Mouse (Mus musculus) midbrain, postnatal 0 days (tissue): ENCODE measurements around the gene Aox3. TPM values are rescaled to one million over a fixed set of nuclear protein-coding genes. Genes with fewer than 3 reads are reported as not detected.

Experiments
- ATAC-seq: fragments of 200-750 bp; cut with Nextera tagmentation; 2 replicates; pipeline ENCODE4 v1.8.0; 2017; ENCODE audit warnings: moderate number of reproducible peaks, mild to moderate bottlenecking, moderate TSS enrichment, moderate library complexity; ENCODE audit not compliant: low FRiP score
- DNase-seq: peaks from one replicate; pipeline ENCODE4 v3.0.0-alpha.2; 2015; ENCODE audit warnings: low spot score
- H3K27ac ChIP-seq: fragments of 300-500 bp; sonication (generic); 2 replicates; pipeline ENCODE4 v1.5.1; 2014; ENCODE audit warnings: low read depth, mild to moderate bottlenecking, low read length, mixed read lengths
- H3K27me3 ChIP-seq: fragments of 300-500 bp; sonication (generic); 2 replicates; pipeline ENCODE4 v1.6.1; 2014; ENCODE audit warnings: low read length, control low read depth, mixed read lengths; ENCODE audit not compliant: insufficient read depth
- H3K36me3 ChIP-seq: fragments of 300-500 bp; sonication (generic); 2 replicates; pipeline ENCODE4 v1.6.1; 2014; ENCODE audit warnings: low read length, control low read depth, mixed read lengths; ENCODE audit not compliant: insufficient read depth
- H3K4me1 ChIP-seq: fragments of 300-500 bp; sonication (generic); 2 replicates; pipeline ENCODE4 v1.6.1; 2014; ENCODE audit warnings: mild to moderate bottlenecking, control low read depth, antibody characterized with exemption, low read length, mixed read lengths; ENCODE audit not compliant: insufficient read depth
- H3K4me2 ChIP-seq: fragments of 300-500 bp; sonication (generic); 2 replicates; pipeline ENCODE4 v1.6.1; 2014; ENCODE audit warnings: low read depth, mild to moderate bottlenecking, low read length, mixed read lengths; ENCODE audit not compliant: poor library complexity, severe bottlenecking
- H3K4me3 ChIP-seq: fragments of 300-500 bp; sonication (generic); 2 replicates; pipeline ENCODE4 v1.5.1; 2014; ENCODE audit warnings: low read depth, mild to moderate bottlenecking, low read length, moderate library complexity
- H3K9ac ChIP-seq: fragments of 300-500 bp; sonication (generic); replicated peaks from 2 replicates; pipeline ENCODE4 v1.6.1; 2014; ENCODE audit warnings: mild to moderate bottlenecking, low read length, moderate library complexity, mixed read lengths; ENCODE audit not compliant: poor library complexity, severe bottlenecking
- H3K9me3 ChIP-seq: fragments of 300-500 bp; sonication (generic); 2 replicates; pipeline ENCODE4 v1.6.1; 2016; ENCODE audit warnings: low read length, control low read depth
- CTCF ChIP-seq: IDR thresholded peaks from 2 replicates; pipeline ENCODE4 v1.5.1; 2016; ENCODE audit warnings: antibody characterized with exemption, mild to moderate bottlenecking
- WGBS: fragments of 180-500 bp; shearing (Covaris S2); extraction: QIAGEN DNeasy Blood & Tissue Kit; methylation state at CpG from one replicate; pipeline ENCODE4 v1.1.7; 2014; 5-methylcytosine and 5-hydroxymethylcytosine counted together
- polyA plus RNA-seq: library from polyadenylated mRNA; unstranded; fragments of >200 nt; fragmentation: Nextera tagmentation; extraction: Ambion mirVana; gene quantifications from 2 replicates; pipeline ENCODE4 v1.2.1, GENCODE M21; 2015
- total RNA-seq: library from RNA; depleted of rRNA; stranded (reverse); fragments of >200 nt; gene quantifications from 2 replicates; pipeline ENCODE4 v1.2.3, GENCODE M21; 2014; rRNA removed

The Aox3 gene
- total and polyA plus RNA-seq, 2 experiments from 2014 or later: 0.12 TPM; not detected in 1

DNA sequence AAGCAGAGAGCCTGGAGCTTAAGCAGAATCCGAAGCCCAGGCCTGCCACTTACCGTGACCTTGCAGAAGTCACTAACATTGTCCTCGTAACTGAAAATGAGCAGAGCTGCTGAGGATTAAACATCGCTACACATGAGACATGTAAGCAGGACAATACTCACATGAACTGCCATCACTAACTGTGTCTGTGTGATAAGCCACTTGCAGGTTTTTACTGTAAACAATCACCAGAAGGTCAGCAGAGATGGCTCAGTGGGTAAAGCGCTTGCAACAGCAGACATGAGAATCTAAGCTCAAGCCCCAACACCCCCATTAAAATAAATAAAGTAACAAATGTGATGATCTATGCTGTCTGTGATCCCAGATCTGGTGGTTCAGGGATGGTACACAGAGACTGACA is 125.5 kb downstream of the Aox3 start:
- no peaks in the 10 kb centered on the region for H3K9me3 ChIP-seq
- no peak overlapping the region for H3K9ac ChIP-seq
- H3K36me3 ChIP-seq: no peaks in the 10 kb centered on the region
- H3K27ac ChIP-seq: no peak overlapping the region
- ATAC-seq: no peak
- no peaks in the 10 kb centered on the region for H3K4me1 ChIP-seq
- no peak overlapping the region for H3K4me3 ChIP-seq
- no peak for DNase-seq
- H3K27me3 ChIP-seq: no peaks in the 10 kb centered on the region
- TF ChIP-seq CTCF: no peak
- WGBS: 88% methylated on average over 5 of the region's 5 CpGs
- H3K4me2 ChIP-seq: no peak overlapping the region

DNA sequence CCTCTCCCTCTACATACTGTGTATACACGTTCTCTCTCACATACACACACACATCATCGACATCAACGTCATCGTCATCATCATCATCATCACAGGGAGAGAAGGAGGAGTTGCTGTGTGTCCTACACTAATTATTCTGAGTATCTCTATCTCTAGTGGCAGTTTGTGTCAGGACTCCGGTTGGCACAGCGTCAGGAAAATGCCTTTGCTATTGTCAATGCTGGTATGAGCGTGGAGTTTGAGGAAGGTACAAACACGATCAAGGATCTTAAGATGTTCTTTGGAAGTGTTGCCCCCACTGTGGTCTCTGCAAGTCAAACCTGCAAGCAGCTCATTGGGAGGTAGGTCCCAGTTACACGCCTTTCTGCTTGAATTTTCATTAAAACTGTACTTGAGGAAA is 126.0 kb downstream of the Aox3 start:
- no peak overlapping the region for H3K9ac ChIP-seq
- TF ChIP-seq CTCF: no peak
- H3K27ac ChIP-seq: no peak overlapping the region
- WGBS: 93% methylated on average over 9 of the region's 9 CpGs
- H3K4me1 ChIP-seq: no peaks in the 10 kb centered on the region
- H3K36me3 ChIP-seq: no peaks in the 10 kb centered on the region
- no peak overlapping the region for H3K4me2 ChIP-seq
- ATAC-seq (no peak), DNase-seq (no peak)
- H3K4me3 ChIP-seq: no peak overlapping the region
- no peaks in the 10 kb centered on the region for H3K9me3 ChIP-seq
- H3K27me3 ChIP-seq: no peaks in the 10 kb centered on the region

DNA sequence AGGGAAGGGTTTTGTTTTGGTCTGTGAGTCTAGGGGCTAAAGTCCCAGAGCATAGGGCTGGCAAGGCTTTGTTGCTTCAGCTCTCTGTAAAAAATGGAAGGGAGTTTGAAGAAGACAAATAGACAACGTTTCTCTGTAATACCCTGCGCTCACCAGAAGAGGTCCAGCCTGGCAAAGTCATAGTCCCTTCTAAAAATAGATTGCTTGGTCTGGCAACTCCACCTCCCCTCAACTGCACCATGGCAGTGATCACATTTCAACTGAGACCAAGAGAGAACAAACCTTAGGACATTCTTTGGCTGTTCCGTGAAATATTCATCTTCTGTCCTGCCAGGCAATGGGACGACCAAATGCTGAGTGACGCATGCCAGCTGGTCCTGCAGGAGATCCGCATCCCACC is 127.4 kb downstream of the Aox3 start:
- no peaks in the 10 kb centered on the region for H3K27me3 ChIP-seq
- DNase-seq (no peak), ATAC-seq (no peak)
- H3K27ac ChIP-seq: no peak overlapping the region
- no peaks in the 10 kb centered on the region for H3K36me3 ChIP-seq
- H3K4me1 ChIP-seq: no peaks in the 10 kb centered on the region
- no peak for TF ChIP-seq CTCF
- H3K4me3 ChIP-seq: no peak overlapping the region
- H3K9me3 ChIP-seq: no peaks in the 10 kb centered on the region
- H3K4me2 ChIP-seq: no peak overlapping the region
- WGBS: 78% methylated on average over 6 of the region's 6 CpGs
- no peak overlapping the region for H3K9ac ChIP-seq

DNA sequence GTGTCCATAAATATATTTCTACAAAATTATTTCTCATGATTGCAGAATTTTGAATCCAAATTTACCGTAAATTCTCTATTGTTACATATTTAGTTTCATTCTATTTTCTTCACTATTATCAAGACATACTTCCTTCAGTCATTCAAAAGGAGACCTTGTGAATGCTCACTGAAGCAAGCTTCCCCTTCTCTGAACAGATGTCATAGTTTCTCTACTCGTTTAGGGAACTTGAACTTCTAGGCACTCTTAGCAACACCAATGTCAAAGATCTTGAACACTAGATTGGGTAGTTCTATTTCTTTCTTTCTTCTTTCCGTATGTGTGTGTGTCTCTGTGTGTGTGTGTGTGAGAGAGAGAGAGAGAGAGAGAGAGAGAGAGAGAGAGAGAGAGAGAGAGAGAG is 131.6 kb downstream of the Aox3 start:
- WGBS: 76% methylated on average over 3 of the region's 3 CpGs
- ATAC-seq: no peak

DNA sequence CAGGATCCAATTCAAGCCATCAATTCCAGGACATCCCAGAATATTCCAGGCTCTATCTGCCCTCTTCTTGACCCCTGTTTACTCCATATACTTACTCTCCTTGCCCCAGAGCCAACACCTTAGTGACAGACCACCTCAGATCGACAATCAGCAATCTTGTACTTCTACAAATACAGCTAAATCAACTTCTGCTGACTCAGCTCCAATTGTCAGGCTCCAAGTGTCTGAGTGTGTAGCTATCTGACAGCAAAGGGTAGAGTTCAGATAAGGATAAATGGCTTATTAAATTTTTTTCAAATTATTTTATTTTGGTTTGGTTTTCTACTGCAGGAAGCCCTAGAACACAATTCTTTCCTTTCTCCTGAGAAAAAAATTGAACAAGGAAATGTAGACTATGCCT is 135.6 kb downstream of the Aox3 start:
- no peaks in the 10 kb centered on the region for H3K9me3 ChIP-seq
- TF ChIP-seq CTCF: no peak
- H3K27ac ChIP-seq: no peak overlapping the region
- no peak for DNase-seq
- 61% methylated on average over 1 of the region's 1 CpGs for WGBS
- H3K4me2 ChIP-seq: no peak overlapping the region
- no peaks in the 10 kb centered on the region for H3K36me3 ChIP-seq
- H3K4me1 ChIP-seq: no peaks in the 10 kb centered on the region
- no peak for ATAC-seq
- no peak overlapping the region for H3K4me3 ChIP-seq
- no peaks in the 10 kb centered on the region for H3K27me3 ChIP-seq
- H3K9ac ChIP-seq: no peak overlapping the region

More for the DNA sequence above, 131.6 kb downstream of the Aox3 start:
- no peak for TF ChIP-seq CTCF
- Histone ChIP-seq H3K27ac (no peak overlapping the region), H3K4me3 (no peak overlapping the region), H3K4me2 (no peak overlapping the region), H3K27me3 (no peaks in the 10 kb centered on the region), H3K9ac (no peak overlapping the region), H3K36me3 (no peaks in the 10 kb centered on the region), H3K4me1 (no peaks in the 10 kb centered on the region), H3K9me3 (no peaks in the 10 kb centered on the region)
- DNase-seq: no peak

Other genes with a start within 250 kb of the Aox3 start
- gene Sgo2a, start 117.2 kb upstream of the Aox3 start, total RNA-seq: 1.4 and 3.1 TPM in 2 replicates
- gene Sgo2a, start 117.2 kb upstream of the Aox3 start, polyA plus RNA-seq: 1.1 and 1.4 TPM in 2 replicates
- gene Kctd18, start 94.2 kb upstream of the Aox3 start, total RNA-seq: 40.7 and 52.3 TPM in 2 replicates
- 29.3 and 29.8 TPM in 2 replicates for gene Kctd18, start 94.2 kb upstream of the Aox3 start, polyA plus RNA-seq
- 0.38 and 0.60 TPM in 2 replicates for gene Aox1, start 83.2 kb upstream of the Aox3 start, total RNA-seq
- gene Aox1, start 83.2 kb upstream of the Aox3 start, polyA plus RNA-seq: 0.30 and 0.34 TPM in 2 replicates
- 0.05 and 0.71 TPM in 2 replicates for gene Aox4, start 97.3 kb downstream of the Aox3 start, total RNA-seq
- 0.21 and 0.45 TPM in 2 replicates for gene Aox4, start 97.3 kb downstream of the Aox3 start, polyA plus RNA-seq
- gene Aox2, start 165.2 kb downstream of the Aox3 start, total RNA-seq: 0.16 TPM in 1 of 2 replicates, not detected in the other
- 0.05 TPM in 1 of 2 replicates, not detected in the other for gene Aox2, start 165.2 kb downstream of the Aox3 start, polyA plus RNA-seq